Mouse (Mus musculus) MEL (cell line): ENCODE data around the gene Gas2l2. TPM values are rescaled to one million over a fixed set of nuclear protein-coding genes. Genes with fewer than 3 reads are reported as not detected.

Source experiments
- DNase-seq: peaks from one replicate; pipeline ENCODE4 v3.0.0; 2011; ENCODE audit warnings: low read depth, low spot score
- H3K27ac ChIP-seq: 2 replicates; pipeline ENCODE4 v1.5.1; 2012; ENCODE audit warnings: low read depth, mild to moderate bottlenecking, control low read depth, low read length, moderate library complexity; ENCODE audit not compliant: control insufficient read depth
- H3K27me3 ChIP-seq, 2 experiments: fragments of 150-350 bp in 1 of 2; sonication (generic) in 1 of 2; 2 replicates each; pipeline ENCODE4 v1.6.1; 2012; ENCODE audit warnings: low read length in 2 of 2, mild to moderate bottlenecking in 2 of 2, improper control_type of control experiment in 1 of 2, moderate library complexity in 1 of 2; ENCODE audit not compliant: insufficient read depth in 2 of 2, control insufficient read depth in 1 of 2
- H3K36me3 ChIP-seq, 2 experiments: 2 replicates each; pipeline ENCODE4 v1.6.1; 2012 to 2014; ENCODE audit warnings: low read length in 2 of 2, improper control_type of control experiment in 1 of 2, inconsistent platforms in 1 of 2, mild to moderate bottlenecking in 1 of 2; ENCODE audit not compliant: insufficient read depth in 2 of 2, control insufficient read depth in 1 of 2
- H3K4me1 ChIP-seq, 2 experiments: fragments of 150-350 bp in 1 of 2; sonication (generic) in 1 of 2; 2 replicates each; pipeline ENCODE4 v1.6.1; 2012; ENCODE audit warnings: low read length in 2 of 2, improper control_type of control experiment in 1 of 2, mild to moderate bottlenecking in 1 of 2; ENCODE audit not compliant: insufficient read depth in 2 of 2, control insufficient read depth in 1 of 2
- H3K4me3 ChIP-seq, 2 experiments: fragments of 150-350 bp in 1 of 2; sonication (generic) in 1 of 2; 2 replicates each; pipeline ENCODE4 v1.5.1; 2012; ENCODE audit warnings: low read depth in 2 of 2, low read length in 2 of 2, mild to moderate bottlenecking in 2 of 2, moderate library complexity in 2 of 2, control low read depth in 1 of 2, improper control_type of control experiment in 1 of 2; ENCODE audit not compliant: control insufficient read depth in 1 of 2, insufficient read depth in 1 of 2
- H3K79me2 ChIP-seq: 2 replicates; pipeline ENCODE4 v1.6.1; 2012; ENCODE audit warnings: mild to moderate bottlenecking, low read length, moderate library complexity; ENCODE audit not compliant: control insufficient read depth, poor library complexity, insufficient read depth
- H3K9ac ChIP-seq: 2 replicates; pipeline ENCODE4 v1.6.1; 2012; ENCODE audit warnings: low read depth, mild to moderate bottlenecking, control low read depth, low read length, moderate library complexity; ENCODE audit not compliant: control insufficient read depth, poor library complexity, severe bottlenecking
- H3K9me3 ChIP-seq: fragments of 150-350 bp; sonication (generic); replicated peaks from 2 replicates; pipeline ENCODE4 v1.6.1; 2012; ENCODE audit warnings: mild to moderate bottlenecking, low read length, improper control_type of control experiment, moderate library complexity; ENCODE audit not compliant: insufficient read depth
- CTCF ChIP-seq, 3 experiments: IDR thresholded peaks in 2 of 3; conservative IDR thresholded peaks in 1 of 3; 2 replicates each; pipeline ENCODE4 v1.5.1; 2011 to 2012; ENCODE audit warnings: low read length in 3 of 3, low read depth in 2 of 3, mild to moderate bottlenecking in 2 of 3, improper control_type of control experiment in 1 of 3, inconsistent platforms in 1 of 3, mixed read lengths in 1 of 3, moderate library complexity in 1 of 3; ENCODE audit not compliant: control insufficient read depth in 1 of 3, insufficient read depth in 1 of 3, poor library complexity in 1 of 3, severe bottlenecking in 1 of 3
- E2F4 ChIP-seq: IDR thresholded peaks from 2 replicates; pipeline ENCODE4 v1.6.1; 2011; ENCODE audit warnings: low read depth, low read length, improper control_type of control experiment, borderline replicate concordance
- ELF1 ChIP-seq: IDR thresholded peaks from 2 replicates; pipeline ENCODE4 v1.6.1; 2014; ENCODE audit warnings: low read depth, mild to moderate bottlenecking, inconsistent platforms, low read length, improper control_type of control experiment, moderate library complexity
- EP300 ChIP-seq, 2 experiments: IDR thresholded peaks; 2 replicates each; pipeline ENCODE4 v1.6.1; 2011; ENCODE audit warnings: improper control_type of control experiment in 2 of 2, low read length in 2 of 2, low read depth in 1 of 2, mild to moderate bottlenecking in 1 of 2
- ETS1 ChIP-seq: IDR thresholded peaks from 2 replicates; pipeline ENCODE4 v1.6.1; 2012; ENCODE audit warnings: low read depth, mild to moderate bottlenecking, inconsistent platforms, low read length, improper control_type of control experiment, moderate library complexity
- GATA1 ChIP-seq: IDR thresholded peaks from 2 replicates; pipeline ENCODE4 v1.6.1; 2011; ENCODE audit warnings: low read depth, low read length, improper control_type of control experiment
- KAT2A ChIP-seq: conservative IDR thresholded peaks from 2 replicates; pipeline ENCODE4 v1.6.1; 2012; ENCODE audit warnings: low read depth, low read length, improper control_type of control experiment, inconsistent platforms
- MAX ChIP-seq: IDR thresholded peaks from 2 replicates; pipeline ENCODE4 v1.6.1; 2011; ENCODE audit warnings: low read length, improper control_type of control experiment
- MAZ ChIP-seq: IDR thresholded peaks from 2 replicates; pipeline ENCODE4 v1.6.1; 2012; ENCODE audit warnings: low read depth, mild to moderate bottlenecking, inconsistent platforms, low read length, improper control_type of control experiment
- MXI1 ChIP-seq: IDR thresholded peaks from 2 replicates; pipeline ENCODE4 v1.6.1; 2011; ENCODE audit warnings: mild to moderate bottlenecking, low read depth, low read length, improper control_type of control experiment
- POLR2A ChIP-seq, 2 experiments: IDR thresholded peaks; 2 replicates each; pipeline ENCODE4 v1.6.1; 2011 to 2012; ENCODE audit warnings: low read length in 2 of 2, mild to moderate bottlenecking in 2 of 2, control low read depth in 1 of 2, improper control_type of control experiment in 1 of 2, low read depth in 1 of 2, moderate library complexity in 1 of 2; ENCODE audit not compliant: control insufficient read depth in 1 of 2, insufficient read depth in 1 of 2, poor library complexity in 1 of 2
- POLR2AphosphoS2 ChIP-seq: IDR thresholded peaks from 2 replicates; pipeline ENCODE4 v1.6.1; 2011; ENCODE audit warnings: low read length, improper control_type of control experiment
- RAD21 ChIP-seq: IDR thresholded peaks from 2 replicates; pipeline ENCODE4 v1.6.1; 2011; ENCODE audit warnings: mild to moderate bottlenecking, low read depth, low read length, improper control_type of control experiment
- RCOR1 ChIP-seq: IDR thresholded peaks from 2 replicates; pipeline ENCODE4 v1.6.1; 2012; ENCODE audit warnings: low read depth, mild to moderate bottlenecking, inconsistent platforms, low read length, improper control_type of control experiment
- SIN3A ChIP-seq: IDR thresholded peaks from 2 replicates; pipeline ENCODE4 v1.6.1; 2012; ENCODE audit warnings: low read length, improper control_type of control experiment, inconsistent platforms
- SMC3 ChIP-seq: IDR thresholded peaks from 2 replicates; pipeline ENCODE4 v1.6.1; 2011; ENCODE audit warnings: low read depth, low read length, improper control_type of control experiment
- TBP ChIP-seq: IDR thresholded peaks from 2 replicates; pipeline ENCODE4 v1.8.0; 2011; ENCODE audit warnings: low read depth, low read length, improper control_type of control experiment
- TCF12 ChIP-seq: IDR thresholded peaks from 2 replicates; pipeline ENCODE4 v1.6.1; 2014; ENCODE audit warnings: low read depth, mild to moderate bottlenecking, inconsistent platforms, low read length, improper control_type of control experiment, moderate library complexity
- UBTF ChIP-seq: IDR thresholded peaks from 2 replicates; pipeline ENCODE4 v1.6.1; 2012; ENCODE audit warnings: low read depth, mild to moderate bottlenecking, inconsistent platforms, low read length, improper control_type of control experiment, moderate library complexity, borderline replicate concordance; ENCODE audit not compliant: insufficient read depth
- USF2 ChIP-seq, 2 experiments: IDR thresholded peaks; 2 replicates each; pipeline ENCODE4 v1.6.1; 2011 to 2012; ENCODE audit warnings: improper control_type of control experiment in 2 of 2, low read length in 2 of 2, borderline replicate concordance in 1 of 2, inconsistent platforms in 1 of 2, low read depth in 1 of 2, mild to moderate bottlenecking in 1 of 2; ENCODE audit not compliant: insufficient read depth in 1 of 2
- ZKSCAN1 ChIP-seq: IDR thresholded peaks from 2 replicates; pipeline ENCODE4 v1.6.1; 2012; ENCODE audit warnings: low read depth, mild to moderate bottlenecking, inconsistent platforms, low read length, improper control_type of control experiment, moderate library complexity
- polyA plus RNA-seq, 2 experiments: library from polyadenylated mRNA; stranded (reverse) in 1 of 2; unstranded in 1 of 2; fragments of >175 nt in 1 of 2; fragments of >200 nt in 1 of 2; gene quantifications; 2 replicates each; pipeline versions ENCODE4 v1.2.1 to v1.2.4; 2012; ENCODE audit warnings: low replicate concordance in 2 of 2, low read depth in 1 of 2; ENCODE audit not compliant: insufficient read length in 2 of 2, insufficient read depth in 1 of 2, missing spikeins in 1 of 2
- total RNA-seq: library from RNA; depleted of rRNA; stranded (reverse); fragments of 300-350 nt; gene quantifications from 2 replicates; pipeline ENCODE4 v1.2.3, GENCODE M21; 2012

Gene Gas2l2
- total and polyA plus RNA-seq, 3 experiments = not detected

- peak; percentile 92 for DNase-seq
- no peak overlapping the region for H3K4me3 ChIP-seq
- H3K27ac ChIP-seq = no peak overlapping the region
- no peaks in the 10 kb centered on the region for H3K9me3 ChIP-seq
- no peak overlapping the region for H3K9ac ChIP-seq
- H3K4me1 ChIP-seq = no peaks in the 10 kb centered on the region
- H3K27me3 ChIP-seq = peaks cover 2 to 6% of the 10 kb centered on the region in 2 experiments; a peak in 3 of 4 replicates
- H3K36me3 ChIP-seq = no peaks in the 10 kb centered on the region
- TF ChIP-seq SIN3A = peak; percentile 99
- TF ChIP-seq SMC3 = no peak
- peak; percentile 78 for TF ChIP-seq GATA1
- TF ChIP-seq ELF1 = 0 out of 2 replicates have a peak, but pooled peaks have one; percentile 54
- TF ChIP-seq POLR2A (IDR thresholded peaks at IDR 0.05; ENCODE audit: control insufficient read depth in 1 of 2, insufficient read depth in 1 of 2, low read depth in 1 of 2, low read length in 2 of 2, poor library complexity in 1 of 2) = no peak
- TF ChIP-seq MAX = peak; percentile 23; the same call in 1 of the 2 replicates
- TF ChIP-seq MXI1 = peak; percentile 85
- TF ChIP-seq MAZ = no peak
- no peak for TF ChIP-seq UBTF
- 0 out of 4 replicates have a peak, but pooled peaks of 1 of the 2 experiments have one; percentile 59 for TF ChIP-seq EP300 (IDR thresholded peaks at IDR 0.05; ENCODE audit: low read depth in 1 of 2, low read length in 2 of 2)
- TF ChIP-seq E2F4 = no peak
- TF ChIP-seq RAD21 = no peak
- no peaks in the 10 kb centered on the region for H3K79me2 ChIP-seq
These were observed 12.2 kb downstream of the Gas2l2 start for GRCm38 (mm10) chr11:83417080-83417479.

DNA sequence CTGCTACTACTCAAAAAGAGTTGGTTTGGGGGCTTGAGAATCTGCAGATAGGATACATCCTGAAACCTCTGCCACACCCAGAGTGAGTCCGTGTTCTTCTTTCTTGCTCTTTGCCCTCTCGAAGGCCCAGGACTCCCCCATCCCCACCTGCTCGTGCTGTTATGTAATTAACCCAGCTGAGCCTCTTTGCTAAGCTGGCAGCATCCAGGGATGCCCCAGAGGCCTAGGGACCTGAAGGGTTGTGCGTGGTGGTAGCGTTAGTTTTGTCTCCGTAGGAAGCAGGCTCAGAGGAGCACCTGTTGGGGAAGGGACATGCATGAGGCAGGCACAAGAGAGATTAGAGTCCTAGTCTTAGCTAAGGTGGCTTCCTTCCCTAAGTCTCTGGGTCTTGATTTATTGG is 18.7 kb downstream of the Gas2l2 start:
- TF ChIP-seq MXI1 = no peak
- no peak for TF ChIP-seq USF2 (IDR thresholded peaks at IDR 0.05; ENCODE audit: borderline replicate concordance in 1 of 2, insufficient read depth in 1 of 2, low read depth in 1 of 2, low read length in 2 of 2)
- TF ChIP-seq ETS1 = no peak
- TF ChIP-seq MAX = no peak
- no peak for TF ChIP-seq KAT2A
- no peak for TF ChIP-seq SIN3A
- no peak for TF ChIP-seq RAD21
- TF ChIP-seq POLR2AphosphoS2 = no peak
- TF ChIP-seq EP300 (IDR thresholded peaks at IDR 0.05; ENCODE audit: low read depth in 1 of 2, low read length in 2 of 2) = no peak
- TF ChIP-seq TCF12 = no peak
- no peak for TF ChIP-seq CTCF (IDR thresholded peaks at IDR 0.05 in 2 of 3, conservative IDR thresholded peaks at IDR 0.05 in 1 of 3; ENCODE audit: control insufficient read depth in 1 of 3, insufficient read depth in 1 of 3, low read depth in 2 of 3, low read length in 3 of 3, poor library complexity in 1 of 3, severe bottlenecking in 1 of 3)
- no peak for TF ChIP-seq TBP
- no peak for TF ChIP-seq POLR2A (IDR thresholded peaks at IDR 0.05; ENCODE audit: control insufficient read depth in 1 of 2, insufficient read depth in 1 of 2, low read depth in 1 of 2, low read length in 2 of 2, poor library complexity in 1 of 2)
- TF ChIP-seq ELF1 = no peak
- TF ChIP-seq RCOR1 = no peak
- no peak for TF ChIP-seq ZKSCAN1
- TF ChIP-seq UBTF = no peak
- no peak for TF ChIP-seq GATA1
- TF ChIP-seq, all 39 proteins: peak for 0
- no peaks in the 10 kb centered on the region for H3K36me3 ChIP-seq
- no peak overlapping the region for H3K27ac ChIP-seq
- no peak overlapping the region for H3K9ac ChIP-seq
- H3K4me1 ChIP-seq = no peaks in the 10 kb centered on the region
- H3K9me3 ChIP-seq = no peaks in the 10 kb centered on the region
- no peak overlapping the region for H3K4me3 ChIP-seq
- no peak for DNase-seq
- peaks cover 2 to 8% of the 10 kb centered on the region in 2 experiments; a peak in 3 of 4 replicates for H3K27me3 ChIP-seq
- no peaks in the 10 kb centered on the region for H3K79me2 ChIP-seq
